Mouse (Mus musculus): ENCODE results near the gene Cdh18. TPM values are rescaled to one million over a fixed set of nuclear protein-coding genes. Genes with fewer than 3 reads are reported as not detected.
"Not testable (repeated sequence)": the region's sequence is repeated elsewhere in the genome, so short reads cannot be mapped to it uniquely, and the experiment has no call there.

Cdh18 gene
- total RNA-seq, 2 experiments from 2014 or later = 20.9 to 22.1 TPM

DNA sequence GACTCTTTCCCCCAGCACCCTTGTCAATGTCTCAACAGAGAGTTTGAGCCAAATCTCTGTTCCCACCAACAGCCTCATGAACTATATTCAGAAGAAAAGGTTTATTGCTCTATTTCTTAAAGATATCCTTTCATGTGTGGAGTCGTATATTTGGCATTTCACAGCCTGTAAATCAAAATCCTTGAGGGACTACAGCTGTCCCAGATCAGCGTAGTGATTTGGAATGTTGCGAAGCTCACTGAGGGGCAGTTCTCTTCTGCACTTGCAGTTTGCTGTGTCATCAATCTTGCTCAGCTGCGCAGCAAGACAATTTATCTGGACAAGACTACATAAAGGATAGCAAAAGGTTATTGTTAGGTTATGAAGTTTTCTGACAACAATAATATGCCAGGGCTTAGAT, 385.5 kb downstream of the Cdh18 start:
- DNase-seq = no peak
- intact Hi-C loops (cut with DNase I) = no loop called here

- DNase-seq = no peak
- intact Hi-C loops (cut with DNase I) = no loop called here
Observed at GRCm38 (mm10) chr15:22947234-22947633, 398.4 kb downstream of the Cdh18 start.

DNA sequence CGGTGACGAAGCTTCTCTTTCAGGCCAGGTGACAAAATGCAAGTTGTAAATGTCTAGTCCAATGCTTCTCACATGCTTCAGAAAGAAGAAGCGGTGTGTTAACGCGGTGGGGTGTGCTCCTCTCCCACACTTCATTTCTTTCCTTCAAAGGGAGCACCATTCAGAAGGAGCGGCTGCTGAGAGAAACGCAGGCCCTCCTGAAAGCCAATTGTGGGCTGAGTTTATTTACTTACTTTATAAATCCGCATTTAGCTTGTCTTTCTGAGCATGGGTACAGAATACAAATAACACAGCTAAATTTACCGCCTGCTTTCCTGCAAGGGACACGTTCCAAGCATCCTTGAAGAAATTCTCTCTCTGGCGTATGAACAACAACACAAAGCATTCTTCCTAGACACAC, 420.6 kb downstream of the Cdh18 start:
- intact Hi-C loops (cut with DNase I) = no loop called here
- DNase-seq = no peak

DNA sequence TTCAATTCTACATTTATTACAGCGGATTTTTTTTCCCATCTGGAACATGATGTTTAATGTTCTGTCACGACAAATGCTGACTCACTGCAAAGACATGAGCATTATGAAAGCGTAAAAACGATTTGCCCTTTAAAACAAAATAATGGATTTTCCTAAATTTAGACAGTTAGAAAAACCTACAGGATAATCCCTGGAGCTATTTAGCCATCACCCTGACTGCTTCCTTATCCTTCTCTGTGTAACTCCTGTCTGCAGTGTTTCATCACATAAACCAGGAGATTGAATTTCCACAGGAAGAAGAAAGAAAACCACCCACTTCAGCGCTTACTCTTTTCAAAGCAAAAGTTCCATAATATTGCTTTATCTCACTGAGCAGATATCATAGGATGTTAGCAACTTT, 431.3 kb downstream of the Cdh18 start:
- intact Hi-C loops (cut with DNase I) = no loop called here
- no peak for DNase-seq

DNA sequence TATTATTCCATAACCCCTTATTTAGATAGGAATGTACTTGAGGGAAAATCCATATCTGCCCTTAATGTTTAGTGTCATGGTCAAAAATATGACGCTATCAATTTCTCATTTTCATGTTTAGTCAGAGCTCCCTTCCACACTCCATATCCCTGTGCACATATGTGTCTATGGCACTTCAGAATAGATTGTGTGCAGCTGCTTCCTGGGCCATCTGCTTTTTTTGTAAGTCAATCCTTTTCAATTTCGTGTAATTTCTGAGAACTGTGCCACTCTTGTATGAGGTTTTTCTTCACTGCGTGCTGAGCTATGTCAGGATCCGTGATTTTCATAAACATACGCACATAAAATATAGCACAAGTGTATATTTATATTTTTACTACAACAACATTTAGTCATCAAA, 435.8 kb downstream of the Cdh18 start:
- intact Hi-C loops (cut with DNase I) = no loop called here
- DNase-seq = no peak

DNA sequence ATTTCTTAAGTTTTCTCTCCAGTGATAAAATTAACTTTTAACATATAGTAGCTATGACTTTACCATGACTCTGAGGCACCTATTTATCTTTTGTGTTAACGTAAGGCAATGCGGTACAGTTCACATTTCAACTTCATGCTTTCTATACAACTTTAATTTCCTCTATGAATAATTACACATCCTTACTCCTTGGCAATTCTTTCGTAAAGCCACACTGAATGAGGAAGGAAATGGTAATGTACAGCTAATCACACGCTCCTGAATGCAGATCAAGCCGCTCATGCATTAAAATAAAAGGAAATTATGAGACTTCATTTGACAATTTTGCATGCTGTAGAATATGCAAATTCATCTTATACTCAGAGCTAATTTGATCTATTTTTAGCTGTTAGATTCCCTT, 467.9 kb downstream of the Cdh18 start:
- no peak for DNase-seq

DNA sequence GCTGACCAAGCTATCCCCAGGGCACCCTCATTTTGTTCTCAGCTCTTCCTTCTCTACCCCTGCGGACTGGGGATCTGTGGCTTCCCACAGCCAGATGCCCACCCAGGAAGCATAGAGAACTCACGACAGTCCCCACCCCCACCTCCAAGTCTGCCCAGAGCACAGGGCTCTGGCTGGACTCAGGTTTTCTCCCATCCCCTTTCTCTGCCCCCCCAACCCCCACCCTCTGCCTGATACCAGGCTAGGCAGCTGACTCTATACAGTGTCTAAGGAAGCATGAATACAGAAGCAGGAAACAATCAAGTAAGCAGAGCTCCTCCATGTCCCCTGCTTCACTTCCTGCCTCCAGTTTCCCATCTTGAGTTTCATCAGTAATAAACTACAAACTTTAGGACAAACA, 472.3 kb downstream of the Cdh18 start:
- intact Hi-C loops (cut with DNase I) = no loop called here
- no peak for DNase-seq

More for the DNA sequence above, 467.9 kb downstream of the Cdh18 start:
- intact Hi-C loops (cut with DNase I) = no loop called here

DNA sequence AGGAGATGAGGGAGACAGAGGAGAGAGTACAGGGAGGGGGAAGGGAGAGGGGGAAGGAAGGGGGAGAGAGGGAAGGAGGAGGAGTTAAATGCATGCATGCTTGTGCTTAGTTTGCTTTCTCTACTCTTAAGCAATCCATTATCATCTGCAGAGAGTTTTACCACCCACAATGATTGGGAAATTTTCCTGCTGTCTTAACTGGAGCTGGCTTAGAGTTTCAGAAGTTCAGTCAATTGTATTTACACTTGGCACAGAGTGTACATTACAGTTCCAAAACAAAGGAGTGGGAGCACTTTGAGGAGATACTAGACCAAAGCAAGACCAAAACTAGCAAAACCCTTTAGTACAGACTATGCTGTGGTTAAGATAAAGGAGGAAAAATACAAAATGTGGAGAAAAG, 473.8 kb downstream of the Cdh18 start:
- no peak for DNase-seq
- intact Hi-C loops (cut with DNase I) = no loop called here

- DNase-seq = peak; percentile 41
- intact Hi-C loops (cut with DNase I) = no loop called here
Observed at GRCm38 (mm10) chr15:23035551-23036207, 486.9 kb downstream of the Cdh18 start.

DNA sequence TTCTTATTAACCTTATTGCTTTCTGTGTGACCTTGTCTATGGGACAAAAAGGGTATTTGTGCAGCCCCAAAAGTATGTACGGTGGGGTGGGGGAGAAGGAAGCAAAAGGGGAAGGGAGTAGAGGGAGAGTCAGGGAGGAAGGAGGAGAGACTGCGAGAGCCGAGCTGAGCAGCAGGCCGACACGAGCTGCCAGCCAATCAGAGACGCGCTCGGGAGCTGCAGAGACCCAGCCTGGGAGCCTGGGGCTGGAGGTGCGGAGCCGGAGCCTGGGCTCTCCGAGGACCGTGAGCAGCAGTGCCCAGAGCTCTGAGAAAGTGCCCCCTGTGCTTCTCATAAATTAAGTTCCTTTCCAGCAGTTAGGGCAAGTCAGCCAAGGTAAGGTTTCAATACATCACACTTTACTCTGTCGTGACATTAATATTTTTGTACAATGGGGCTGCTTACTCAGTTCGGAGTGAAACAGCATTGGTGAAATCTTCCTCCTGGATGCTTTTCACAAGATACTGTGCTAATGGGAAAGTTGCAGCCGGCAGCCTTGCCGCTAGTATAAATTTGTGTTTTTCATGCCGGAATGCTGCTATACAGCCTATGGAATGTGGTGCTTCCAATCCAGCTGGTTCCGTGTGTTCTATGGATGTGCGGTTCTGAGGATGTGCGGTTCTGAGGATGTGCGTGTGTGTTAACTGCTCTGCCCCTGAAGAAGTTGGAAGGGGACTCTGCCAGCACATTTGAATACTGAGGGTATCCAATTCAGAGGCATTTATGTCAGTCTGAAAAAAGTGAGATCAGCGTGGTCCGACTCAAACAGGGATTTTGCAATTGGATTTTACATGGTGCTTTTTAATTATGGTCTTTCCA, 487.6 kb downstream of the Cdh18 start:
- intact Hi-C loops (cut with DNase I) = no loop called here
- peak; percentile 82 for DNase-seq

DNA sequence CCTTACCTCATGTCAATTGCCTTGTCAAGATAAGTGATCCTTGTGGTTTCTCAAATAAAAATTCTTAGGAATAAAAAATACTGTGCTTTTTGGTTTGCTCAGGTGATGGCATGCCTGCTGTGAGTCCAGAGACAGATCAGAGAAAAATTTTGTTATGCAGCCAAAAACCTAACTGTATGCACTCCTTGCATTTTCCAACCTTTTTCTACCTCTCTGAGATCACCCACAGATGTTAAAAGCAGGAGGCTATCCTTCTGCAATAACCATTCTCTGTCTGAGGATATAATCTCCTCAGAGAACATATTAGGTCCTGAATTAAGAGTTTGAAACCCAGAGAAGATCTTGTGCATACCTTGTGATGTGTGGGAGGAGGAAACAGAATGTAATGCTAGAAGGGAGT, 488.7 kb downstream of the Cdh18 start:
- intact Hi-C loops (cut with DNase I) = no loop called here
- DNase-seq = no peak

DNA sequence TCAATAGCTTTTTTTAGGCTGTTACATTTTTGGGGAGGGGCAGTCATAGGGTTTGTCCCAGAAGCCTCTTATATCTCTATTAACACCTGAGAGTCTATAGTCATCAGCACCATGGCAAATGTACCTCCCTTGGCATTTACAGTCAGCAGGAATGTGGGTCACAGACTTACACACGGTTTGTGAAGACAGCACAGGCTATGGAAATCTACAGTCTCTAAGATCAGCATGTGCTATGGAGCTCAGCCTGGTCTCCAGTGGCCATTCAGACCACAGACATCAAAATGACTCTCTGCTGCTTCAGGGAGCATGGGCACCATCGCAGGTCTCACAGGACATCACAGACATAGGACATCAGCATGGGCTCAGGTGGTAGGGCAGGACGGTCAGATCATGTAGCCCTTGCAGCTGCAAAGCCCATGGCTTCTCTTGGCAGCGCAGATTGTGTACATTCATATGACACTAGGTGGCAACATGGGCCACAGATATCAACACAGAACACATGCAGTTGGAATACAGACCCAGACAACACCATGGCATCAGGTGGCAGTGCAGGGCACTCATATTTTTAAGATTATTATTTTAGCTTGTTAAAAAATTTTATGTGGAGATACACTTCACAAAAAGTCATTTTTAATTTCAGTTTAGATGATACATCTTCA, 497.4 kb downstream of the Cdh18 start:
- intact Hi-C loops (cut with DNase I) = no loop called here
- DNase-seq = peak; percentile 5

- intact Hi-C loops (cut with DNase I) = no loop called here
- no peak for DNase-seq
Observed at GRCm38 (mm10) chr15:23052006-23052405, 503.2 kb downstream of the Cdh18 start.

GRCm38 (mm10) chr15:23085326-23085725, 536.5 kb downstream of the Cdh18 start:
- intact Hi-C loops (cut with DNase I); DNase-seq: not testable (repeated sequence)

DNA sequence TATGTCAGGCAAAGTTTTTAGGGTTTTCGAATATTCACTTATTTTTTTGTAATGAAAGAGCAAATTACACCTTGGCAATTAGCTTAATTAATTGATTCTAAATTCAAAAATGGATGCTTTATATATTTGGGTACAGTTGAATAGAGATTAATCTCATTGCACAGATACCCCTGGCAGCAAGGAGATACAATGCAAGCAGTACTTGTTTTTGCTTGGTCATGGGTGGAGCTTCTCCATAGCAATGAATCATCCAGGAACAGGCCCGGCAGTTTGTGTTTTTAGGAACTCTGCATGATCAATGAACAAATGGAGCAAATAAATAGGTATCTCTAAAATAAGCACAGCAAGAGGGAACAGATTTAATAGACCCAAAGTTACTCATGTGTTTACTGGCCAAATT, 538.7 kb downstream of the Cdh18 start:
- intact Hi-C loops (cut with DNase I) = no loop called here
- no peak for DNase-seq

- intact Hi-C loops (cut with DNase I) = no loop called here
- DNase-seq = no peak
Observed at GRCm38 (mm10) chr15:23096601-23097000, 547.8 kb downstream of the Cdh18 start.

DNA sequence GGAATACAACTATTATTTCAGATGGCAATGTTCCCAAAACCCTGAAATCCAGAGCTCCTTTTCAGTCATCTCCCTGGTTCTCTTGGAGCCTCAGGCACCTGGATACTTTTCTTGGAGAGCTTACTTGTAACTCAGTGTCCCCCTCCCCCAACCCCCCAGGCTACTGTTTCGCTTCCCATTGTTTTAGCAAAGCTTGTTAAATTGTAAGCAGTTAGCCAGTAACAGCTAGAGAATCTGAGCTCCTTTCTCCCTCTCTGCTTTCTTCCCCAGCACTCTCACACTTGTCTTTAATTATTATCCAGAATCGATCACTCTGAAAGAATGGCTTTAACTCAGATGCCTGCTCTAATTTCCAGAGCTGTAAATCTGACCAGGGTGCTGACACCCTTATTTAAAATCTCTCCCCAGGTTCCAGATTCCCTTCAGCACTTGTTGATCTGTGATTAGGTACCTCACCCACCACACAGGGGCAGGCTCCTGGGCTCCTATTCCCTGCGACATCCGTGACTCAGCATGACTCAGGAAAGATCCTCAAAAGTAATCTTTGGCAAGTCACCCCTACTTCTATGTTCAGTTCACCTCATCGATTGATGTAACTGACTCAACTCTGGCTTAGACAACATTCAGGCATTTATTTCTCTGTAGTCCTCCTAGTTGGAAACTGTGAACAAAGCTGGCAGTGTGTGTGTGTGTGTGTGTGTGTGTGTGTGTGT, 556.0 kb downstream of the Cdh18 start:
- intact Hi-C loops (cut with DNase I) = no loop called here
- peak; percentile 3 for DNase-seq

DNA sequence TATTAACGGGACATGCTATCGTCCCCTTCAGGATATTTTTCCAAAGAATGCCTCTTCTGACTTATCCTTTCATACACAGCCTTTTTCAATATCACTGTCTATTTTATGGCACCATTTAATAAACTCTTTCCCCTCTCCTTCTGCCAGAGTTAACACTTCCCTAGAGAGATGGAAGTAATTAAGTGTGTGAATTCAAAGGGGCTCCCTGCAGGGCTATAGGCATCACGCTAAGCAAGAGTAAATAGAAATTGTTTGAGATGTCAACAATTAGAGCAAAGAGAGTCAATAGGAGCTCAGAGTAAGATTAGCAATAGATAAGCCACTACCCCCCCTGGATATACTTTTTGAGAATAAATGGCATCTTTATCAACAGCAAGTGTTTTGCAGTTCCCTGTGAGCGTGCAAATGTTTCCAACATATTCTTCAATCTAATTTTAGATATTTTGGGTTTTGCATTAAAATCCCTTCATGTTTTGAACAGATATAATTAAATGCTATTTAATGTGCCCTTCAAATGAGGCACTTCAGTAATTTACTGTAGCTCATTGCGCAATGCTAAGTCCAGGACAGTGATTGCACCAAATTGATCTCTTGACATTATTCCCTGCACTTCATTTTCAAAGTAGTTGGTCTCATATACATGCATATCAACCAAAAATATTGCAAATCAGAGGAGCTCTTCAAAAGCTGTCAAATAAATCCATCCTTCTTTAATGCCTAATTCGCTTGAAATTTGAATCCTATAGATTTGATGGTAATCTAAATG, 586.3 kb downstream of the Cdh18 start:
- intact Hi-C loops (cut with DNase I) = no loop called here
- DNase-seq = no peak

- intact Hi-C loops (cut with DNase I) = no loop called here
- no peak for DNase-seq
Observed at GRCm38 (mm10) chr15:23136971-23137370, 588.1 kb downstream of the Cdh18 start.

DNA sequence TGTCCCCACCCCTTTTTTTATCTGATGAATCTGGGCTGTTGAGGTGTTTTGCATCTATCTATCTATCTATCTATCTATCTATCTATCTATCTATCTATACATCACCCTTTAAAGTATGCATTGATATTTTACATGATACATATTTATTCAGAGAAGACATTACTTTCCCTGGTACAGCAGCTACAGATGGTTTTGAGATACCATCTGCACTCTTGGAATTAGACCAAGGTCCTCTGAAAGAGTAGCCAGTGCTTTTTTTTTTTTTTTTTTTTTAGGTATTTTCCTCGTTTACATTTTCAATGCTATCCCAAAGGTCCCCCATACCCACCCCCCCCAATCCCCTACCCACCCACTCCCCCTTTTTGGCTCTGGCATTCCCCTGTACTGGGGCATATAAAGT, 594.1 kb downstream of the Cdh18 start:
- DNase-seq; intact Hi-C loops (cut with DNase I): not testable (repeated sequence)
